Mouse (Mus musculus) ES-Bruce4 (cell line): Measurements from ENCODE around the gene Exosc6. TPM values are rescaled to one million over a fixed set of nuclear protein-coding genes. Genes with fewer than 3 reads are reported as not detected.
"Not testable (repeated sequence)": the region's sequence is repeated elsewhere in the genome, so short reads cannot be mapped to it uniquely, and the experiment has no call there.

Experiments used
- H3K27ac ChIP-seq: 2 replicates; pipeline ENCODE4 v1.5.1; 2012; ENCODE audit warnings: low read length, inconsistent platforms; ENCODE audit not compliant: insufficient read depth
- H3K27me3 ChIP-seq: 2 replicates; pipeline ENCODE4 v1.6.1; 2012; ENCODE audit warnings: mild to moderate bottlenecking, low read length, inconsistent platforms; ENCODE audit not compliant: control insufficient read depth, poor library complexity, insufficient read depth, severe bottlenecking
- H3K36me3 ChIP-seq: 2 replicates; pipeline ENCODE4 v1.6.1; 2012; ENCODE audit warnings: inconsistent platforms, mild to moderate bottlenecking, low read length, moderate library complexity; ENCODE audit not compliant: control insufficient read depth, poor library complexity, insufficient read depth, severe bottlenecking
- H3K4me1 ChIP-seq: one replicate; pipeline ENCODE4 v1.8.1; 2011; ENCODE audit warnings: low read length; ENCODE audit not compliant: control insufficient read depth, insufficient read depth
- H3K4me3 ChIP-seq: 2 replicates; pipeline ENCODE4 v1.5.1; 2011; ENCODE audit warnings: low read depth, mild to moderate bottlenecking, low read length
- H3K9ac ChIP-seq: 2 replicates; pipeline ENCODE4 v1.6.1; 2012; ENCODE audit warnings: low read depth, mild to moderate bottlenecking, inconsistent platforms; ENCODE audit not compliant: poor library complexity, severe bottlenecking
- H3K9me3 ChIP-seq: replicated peaks from 2 replicates; pipeline ENCODE4 v1.6.1; 2012; ENCODE audit warnings: mild to moderate bottlenecking, low read length, inconsistent platforms; ENCODE audit not compliant: control insufficient read depth, poor library complexity, insufficient read depth, severe bottlenecking
- CTCF ChIP-seq: IDR thresholded peaks from one replicate; pipeline ENCODE4 v1.8.1; 2011; ENCODE audit warnings: low read depth, low read length
- EP300 ChIP-seq: IDR thresholded peaks from 2 replicates; pipeline ENCODE4 v1.6.1; 2011; ENCODE audit warnings: low read depth, low read length; ENCODE audit not compliant: insufficient read depth
- POLR2A ChIP-seq: IDR thresholded peaks from one replicate; pipeline ENCODE4 v1.8.1; 2011; ENCODE audit warnings: low read length; ENCODE audit not compliant: insufficient read depth
- polyA plus RNA-seq: library from polyadenylated mRNA; stranded (reverse); fragments of >200 nt; gene quantifications from 2 replicates; pipeline ENCODE4 v1.2.4, GENCODE M21; 2011; ENCODE audit warnings: low read depth; ENCODE audit not compliant: missing spikeins, insufficient read depth, insufficient read length

Exosc6 gene
- not detected in 2 replicates for polyA plus RNA-seq

DNA sequence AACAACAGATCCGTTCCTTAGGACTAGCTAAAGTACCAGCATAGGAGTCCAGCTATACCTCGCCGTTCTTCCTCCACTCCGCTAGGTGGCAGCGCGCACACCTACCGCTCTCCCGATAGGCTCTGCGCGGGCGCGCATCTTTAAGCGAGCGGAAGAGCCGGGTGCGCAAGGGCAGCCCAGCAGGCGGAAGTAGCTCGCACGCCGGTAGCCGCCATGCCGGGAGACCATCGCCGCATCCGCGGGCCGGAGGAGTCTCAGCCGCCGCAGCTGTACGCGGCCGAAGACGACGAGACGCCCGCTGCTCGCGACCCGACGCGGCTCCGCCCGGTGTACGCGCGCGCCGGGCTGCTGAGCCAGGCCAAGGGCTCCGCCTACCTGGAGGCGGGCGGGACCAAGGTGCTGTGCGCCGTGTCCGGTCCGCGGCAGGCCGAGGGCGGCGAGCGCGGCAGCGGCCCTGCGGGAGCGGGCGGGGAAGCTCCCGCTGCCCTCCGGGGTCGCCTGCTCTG, at the start of gene Exosc6:
Gene Exosc6 (plus strand): TSS at position 182 of the 506 bp plus-strand sequence.
- H3K9ac ChIP-seq: peak within 1 kb of the TSS; percentile 94
- H3K36me3 ChIP-seq: peaks cover 55% of the 10 kb centered on the region
- TF ChIP-seq CTCF (peak; percentile 93), POLR2A (peak; percentile 34), EP300 (peak; percentile 50; the same call in 1 of the 2 replicates)
- H3K27ac ChIP-seq: peak within 1 kb of the TSS; percentile 93
- H3K4me1 ChIP-seq: peaks cover 4% of the 10 kb centered on the region
- no peaks in the 10 kb centered on the region for H3K9me3 ChIP-seq
- H3K27me3 ChIP-seq: no peaks in the 10 kb centered on the region
- H3K4me3 ChIP-seq: peak within 1 kb of the TSS; percentile 86

DNA sequence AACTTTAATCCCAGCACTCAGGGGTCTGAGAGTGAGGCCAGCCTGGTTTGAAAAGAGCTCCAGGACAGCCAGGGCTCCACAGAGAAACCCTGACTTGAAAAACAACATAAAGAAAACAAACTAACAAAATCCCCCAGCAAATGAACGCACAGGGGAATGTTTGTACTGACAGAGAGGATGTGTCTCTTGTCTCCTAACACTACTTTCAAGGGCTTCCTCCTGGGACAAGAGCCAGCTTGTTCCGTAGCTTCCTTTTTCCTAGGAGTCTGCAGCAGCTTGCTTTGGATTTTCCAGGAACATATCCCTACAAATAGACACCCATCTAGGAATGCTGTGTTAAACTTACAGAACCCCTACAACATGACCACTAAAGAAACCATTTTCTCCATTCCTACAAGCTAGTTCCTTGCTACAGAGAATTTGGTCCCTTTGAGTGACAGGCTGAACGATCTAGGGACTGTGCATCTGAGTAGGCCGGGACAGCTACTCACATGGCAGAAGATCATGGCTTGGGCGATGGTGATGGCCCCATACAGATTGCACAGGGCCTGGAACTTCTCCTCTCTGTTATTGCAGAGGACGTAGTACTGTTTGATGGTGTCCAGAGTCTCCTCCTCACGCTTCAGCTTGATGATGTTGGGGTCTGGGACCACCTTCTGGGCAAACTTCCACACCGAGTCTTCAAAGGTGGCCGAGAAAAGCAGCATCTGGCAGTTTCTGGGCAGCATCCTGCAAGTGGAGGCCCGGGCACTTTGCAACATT, 45.7 kb upstream of the Exosc6 start:
- not testable (repeated sequence) for H3K27ac ChIP-seq, H3K4me1 ChIP-seq, H3K9ac ChIP-seq, H3K9me3 ChIP-seq, H3K27me3 ChIP-seq, H3K4me3 ChIP-seq
- H3K36me3 ChIP-seq: peaks cover 45% of the 10 kb centered on the region

DNA sequence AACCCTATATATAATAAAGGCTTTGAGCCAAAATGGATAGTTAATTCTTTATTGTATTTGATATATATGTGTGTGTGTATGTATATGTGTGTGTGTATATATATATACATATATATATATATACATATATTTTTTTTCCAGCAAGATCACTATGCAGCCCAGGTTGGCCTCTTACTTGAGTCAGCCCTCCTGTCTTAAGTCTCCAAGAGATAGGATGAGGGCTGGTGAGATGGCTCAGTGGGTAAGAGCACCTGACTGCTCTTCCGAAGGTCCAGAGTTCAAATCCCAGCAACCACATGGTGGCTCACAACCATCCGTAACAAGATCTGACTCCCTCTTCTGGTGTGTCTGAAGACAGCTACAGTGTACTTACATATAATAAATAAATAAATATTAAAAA, 29.5 kb upstream of the Exosc6 start:
- H3K27me3 ChIP-seq, H3K27ac ChIP-seq, H3K9me3 ChIP-seq, H3K9ac ChIP-seq, H3K4me1 ChIP-seq, H3K36me3 ChIP-seq, H3K4me3 ChIP-seq: not testable (repeated sequence)

DNA sequence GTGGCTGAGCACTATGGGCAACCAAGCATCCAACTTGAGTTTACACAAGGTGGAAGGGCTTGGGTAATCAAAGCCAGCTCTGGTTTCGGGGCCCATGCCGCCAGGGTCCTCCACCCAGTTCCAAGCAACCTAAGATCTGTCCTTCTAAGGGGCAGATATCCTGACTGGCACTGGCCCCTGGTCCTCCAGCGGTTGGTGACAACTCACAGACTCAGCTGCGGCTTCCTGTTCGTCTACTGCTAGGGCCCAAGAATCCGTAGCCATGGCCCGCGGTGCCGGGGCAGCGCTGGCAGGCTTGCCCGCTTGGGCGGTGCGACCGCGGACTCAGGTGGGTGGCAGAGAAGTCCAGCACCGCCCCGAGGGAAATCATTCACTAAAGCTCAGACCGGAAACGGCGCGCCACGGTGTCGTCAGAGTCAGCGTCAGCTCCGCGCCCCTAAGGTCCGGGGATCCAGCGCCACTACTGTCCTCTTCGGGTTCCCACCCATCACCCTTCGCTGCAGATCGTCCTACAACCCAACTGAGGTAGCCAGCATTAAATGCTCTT, 28.7 kb upstream of the Exosc6 start:
- Histone ChIP-seq H3K36me3 (no peaks in the 10 kb centered on the region), H3K9ac (peak overlapping the region; percentile 73), H3K9me3 (no peaks in the 10 kb centered on the region), H3K27ac (no peak overlapping the region), H3K4me3 (peak overlapping the region; percentile 89), H3K27me3 (no peaks in the 10 kb centered on the region), H3K4me1 (no peaks in the 10 kb centered on the region)
- TF ChIP-seq EP300 (0 out of 2 replicates have a peak, but pooled peaks have one; percentile 47), POLR2A (no peak)

DNA sequence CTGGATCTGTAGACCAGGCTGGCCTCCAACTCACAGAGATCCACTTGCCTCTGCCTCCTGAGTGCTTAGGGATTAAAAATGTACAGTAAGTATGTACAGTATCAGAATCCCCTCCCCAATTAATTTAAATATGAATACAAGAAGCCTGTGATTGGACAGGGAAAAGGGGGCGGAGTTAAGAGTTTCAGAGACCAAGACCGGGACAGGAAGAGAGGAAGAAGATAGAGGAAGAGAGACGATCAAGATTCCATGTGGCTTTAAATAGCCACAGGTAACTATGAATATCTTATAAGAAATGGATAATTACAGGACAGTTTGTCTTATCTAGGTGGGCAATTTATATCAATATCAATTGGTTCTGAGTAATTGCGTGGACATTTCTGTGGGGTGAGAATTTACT, 26.6 kb upstream of the Exosc6 start:
- no peaks in the 10 kb centered on the region for H3K36me3 ChIP-seq
- H3K4me3 ChIP-seq: peak overlapping the region; percentile 68
- TF ChIP-seq EP300: no peak
- peak; percentile 53 for TF ChIP-seq POLR2A
- no peak for TF ChIP-seq CTCF

DNA sequence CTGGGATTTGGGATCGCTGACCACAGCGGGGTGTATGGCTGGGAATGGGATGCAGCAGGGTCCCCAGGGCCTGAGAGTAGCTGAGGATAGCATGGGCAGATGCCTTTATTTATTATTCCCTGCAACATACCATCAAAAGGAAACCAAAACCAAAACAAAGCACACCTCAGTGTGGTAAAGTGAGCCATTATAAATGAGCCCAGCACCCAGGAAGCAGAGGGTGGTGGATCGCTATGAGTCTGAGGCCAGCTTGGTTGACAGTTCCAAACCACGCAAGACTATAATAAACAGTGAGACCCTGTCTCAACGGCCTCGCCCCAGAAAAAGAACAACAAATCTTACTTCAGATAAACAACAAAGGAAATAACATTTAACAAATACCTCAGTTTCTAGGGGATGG, 26.1 kb upstream of the Exosc6 start:
- Histone ChIP-seq H3K4me1 (no peaks in the 10 kb centered on the region), H3K36me3 (no peaks in the 10 kb centered on the region; the same call in 1 of the 2 replicates), H3K27ac (no peak overlapping the region), H3K27me3 (no peaks in the 10 kb centered on the region), H3K9me3 (no peaks in the 10 kb centered on the region), H3K4me3 (peak overlapping the region; percentile 68), H3K9ac (peak overlapping the region; percentile 82)
- TF ChIP-seq POLR2A: no peak

More for the DNA sequence above, 26.6 kb upstream of the Exosc6 start:
- H3K4me1 ChIP-seq: no peaks in the 10 kb centered on the region
- peak overlapping the region; percentile 82 for H3K9ac ChIP-seq
- H3K27ac ChIP-seq: no peak overlapping the region
- H3K27me3 ChIP-seq: no peaks in the 10 kb centered on the region
- no peaks in the 10 kb centered on the region for H3K9me3 ChIP-seq
